Mouse (Mus musculus): Measurements from ENCODE around the gene Stk40.

Stk40 gene

GRCm38 (mm10) chr4:126123309-126124040 is 19.7 kb downstream of the Stk40 start:
- DNase-seq (ENCODE audit: low read depth, low spot score), result no peak

- no peak for DNase-seq (ENCODE audit: low read depth, low spot score)
Measured at GRCm38 (mm10) chr4:126130502-126130901, 26.7 kb downstream of the Stk40 start.

DNA sequence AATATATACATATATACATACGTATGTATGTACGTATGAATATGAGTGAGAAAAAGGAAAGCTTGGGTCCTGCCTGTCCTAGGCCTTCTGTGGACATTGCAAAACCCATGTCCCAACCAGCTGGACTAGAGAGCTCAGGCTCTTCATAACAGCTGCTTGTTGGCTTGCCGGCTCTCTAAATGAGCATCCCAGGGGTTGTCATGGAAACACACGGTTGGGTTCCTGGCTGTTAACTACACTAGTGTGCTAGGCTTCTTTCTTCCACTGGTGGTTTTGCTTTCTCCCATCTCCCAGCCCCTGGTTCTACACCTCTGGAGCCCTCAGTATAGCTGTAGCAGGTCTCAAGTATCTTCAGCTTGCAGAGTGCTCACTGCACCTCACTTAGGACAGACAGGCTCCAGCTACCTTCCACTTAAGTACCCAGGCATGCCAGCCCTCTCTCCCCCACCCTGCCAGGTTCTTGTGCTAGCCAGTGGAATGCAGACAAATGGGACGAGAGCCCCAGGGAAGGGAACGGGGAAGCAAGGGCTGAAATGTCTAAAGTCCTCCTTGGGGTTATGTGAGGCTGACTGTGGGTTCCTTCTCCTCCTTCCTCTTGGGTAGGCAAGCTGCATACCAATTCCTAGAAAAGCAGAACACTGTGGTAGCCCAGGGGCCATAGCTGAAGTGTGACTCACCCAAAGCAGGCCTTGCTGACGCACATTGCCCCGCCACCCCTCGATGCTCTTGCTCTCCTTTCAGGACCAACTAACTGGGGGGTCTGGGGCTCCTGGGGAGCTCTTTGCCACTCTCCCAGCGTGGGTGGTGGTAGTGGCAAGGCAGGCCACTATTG is 27.7 kb downstream of the Stk40 start:
- DNase-seq (ENCODE audit: low read depth, low spot score), result peak; percentile 55

DNA sequence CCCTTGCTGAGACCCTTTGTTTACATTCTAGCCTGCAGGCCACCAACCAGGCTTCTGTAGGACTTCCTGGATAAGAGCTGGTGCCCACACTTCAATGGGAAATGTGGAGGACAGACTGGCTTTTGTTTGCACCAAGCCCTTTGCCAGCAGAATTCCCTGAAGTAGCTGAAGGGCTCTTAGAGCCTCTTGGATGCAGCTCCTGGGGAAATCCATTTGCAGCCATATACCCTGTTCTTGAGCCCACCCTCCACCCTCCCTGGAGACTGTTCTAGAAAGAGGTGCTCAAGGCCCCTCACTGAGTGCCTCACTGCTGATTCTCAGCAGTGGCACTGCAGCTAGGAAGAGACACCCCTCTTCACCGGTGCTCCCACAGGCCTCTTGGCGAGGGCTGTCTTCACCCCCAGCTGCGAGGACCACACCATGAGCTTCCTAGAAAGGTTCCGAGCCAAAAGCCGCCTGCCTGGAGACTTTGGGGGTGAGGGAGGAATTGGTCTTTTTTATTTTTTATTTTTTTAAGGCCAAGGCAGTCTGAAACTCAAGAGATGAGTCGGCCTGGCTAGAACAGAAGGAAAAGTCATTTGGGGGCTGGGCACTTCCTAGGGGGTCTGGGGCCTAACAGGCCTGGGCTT is 29.0 kb downstream of the Stk40 start:
- DNase-seq (ENCODE audit: low read depth, low spot score), result no peak

DNA sequence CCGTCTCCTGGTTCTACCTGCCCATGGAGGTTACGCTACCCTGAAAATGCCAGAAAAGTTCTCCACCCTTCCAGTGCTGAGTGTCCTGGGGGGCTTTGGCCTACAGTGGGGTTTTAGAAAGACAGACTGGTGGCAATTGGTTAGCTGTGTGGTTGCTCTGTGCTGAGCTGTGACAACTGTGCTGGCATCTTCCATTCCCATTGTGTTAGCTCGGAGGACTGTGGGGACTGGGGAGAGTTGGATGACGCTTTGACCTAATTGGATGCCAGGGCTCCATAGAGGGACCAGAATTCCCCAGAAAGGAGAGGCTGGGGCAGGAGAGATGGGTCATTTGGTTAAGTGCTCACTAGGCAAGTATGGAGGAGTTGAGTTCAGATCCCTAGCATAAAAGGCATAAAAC is 30.5 kb downstream of the Stk40 start:
- DNase-seq (ENCODE audit: low read depth, low spot score), result no peak

DNA sequence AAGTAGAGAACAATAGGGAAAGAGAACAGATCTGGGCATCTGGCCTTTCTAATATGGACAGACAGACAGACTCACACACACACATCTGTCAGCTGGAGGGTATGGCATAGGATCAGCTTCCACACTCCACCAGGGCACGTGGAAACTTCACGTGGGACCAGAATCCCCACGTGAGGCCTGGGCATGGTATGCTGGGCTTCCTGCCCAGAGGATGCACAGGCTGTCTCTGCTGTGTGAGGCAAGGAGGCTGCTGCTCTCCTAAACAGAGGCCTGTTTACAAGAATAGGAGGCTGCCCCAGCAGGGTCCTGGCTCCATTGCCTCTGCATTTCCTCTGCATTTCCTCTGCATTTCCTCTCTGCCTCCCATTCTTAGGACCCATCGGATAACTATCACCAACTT is 30.9 kb downstream of the Stk40 start:
- no peak for DNase-seq (ENCODE audit: low read depth, low spot score)

DNA sequence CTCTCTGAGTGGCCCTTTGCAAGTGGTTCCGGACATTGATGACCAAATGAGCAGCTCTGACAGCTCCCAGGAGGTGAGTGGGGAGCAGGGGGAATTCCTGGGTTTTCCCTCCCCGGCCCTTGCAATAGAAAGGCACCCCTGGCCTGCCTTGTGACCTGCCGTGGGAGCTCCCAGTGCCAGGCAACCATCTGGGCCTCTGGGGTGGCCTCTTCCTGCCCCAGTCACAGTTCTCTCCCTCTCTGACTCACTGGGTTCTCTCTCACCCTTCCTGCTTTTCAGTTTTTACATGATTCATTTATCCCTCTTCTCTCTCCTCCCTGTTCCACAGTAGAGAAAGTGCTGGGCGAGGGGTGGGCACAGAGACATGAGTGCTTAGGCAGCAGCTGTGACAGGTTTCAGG is 34.0 kb downstream of the Stk40 start:
- DNase-seq (ENCODE audit: low read depth, low spot score), result no peak

GRCm38 (mm10) chr4:126141021-126141420 is 37.3 kb downstream of the Stk40 start:
- DNase-seq (ENCODE audit: low read depth, low spot score), result no peak

DNA sequence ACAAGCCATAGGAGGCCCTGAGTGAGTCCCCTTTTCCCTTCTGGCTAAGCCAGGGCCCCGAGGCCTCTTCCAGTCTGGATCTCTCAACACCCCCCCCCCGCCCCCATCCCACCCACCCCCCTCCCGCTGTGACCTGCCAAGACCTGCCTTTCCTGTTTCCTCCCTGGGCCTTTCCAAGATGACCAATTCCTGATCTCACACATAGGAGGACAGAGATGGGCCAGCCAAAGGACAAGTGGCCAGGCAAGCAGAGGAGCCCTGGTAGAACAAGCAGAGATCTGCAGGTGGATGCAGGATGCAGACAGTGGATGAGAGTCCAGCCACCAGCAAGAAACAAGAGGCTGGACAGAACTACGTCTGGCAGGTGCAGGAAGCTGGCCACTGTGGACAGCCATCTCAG is 41.6 kb downstream of the Stk40 start:
- DNase-seq (ENCODE audit: low read depth, low spot score), result no peak

DNA sequence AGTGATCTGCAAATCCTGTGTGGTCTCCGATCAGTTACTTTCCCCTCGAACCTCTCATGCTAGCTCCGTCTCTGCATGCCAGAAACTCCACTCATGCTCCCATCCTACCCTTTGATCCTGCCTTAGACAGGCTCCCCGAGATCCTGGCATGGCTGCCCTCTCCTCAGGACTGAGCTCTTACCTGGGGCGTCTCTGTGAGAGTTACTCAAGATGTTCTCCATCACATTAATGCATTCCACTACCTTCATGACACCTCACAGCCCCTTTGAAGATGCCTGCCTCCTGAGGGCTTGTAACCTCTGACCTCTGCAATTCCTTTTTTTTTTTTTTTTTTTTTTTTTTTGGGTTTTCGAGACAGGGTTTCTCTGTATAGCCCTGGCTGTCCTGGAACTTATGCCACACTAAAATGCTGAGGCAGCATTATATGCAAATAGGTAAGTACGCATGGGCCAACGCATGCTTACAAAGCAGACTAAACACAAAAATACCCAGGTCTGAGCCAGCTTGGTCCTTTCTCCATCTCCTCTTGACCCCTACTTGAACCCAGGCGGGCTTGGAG is 43.3 kb downstream of the Stk40 start:
- DNase-seq (ENCODE audit: low read depth, low spot score), result no peak

DNA sequence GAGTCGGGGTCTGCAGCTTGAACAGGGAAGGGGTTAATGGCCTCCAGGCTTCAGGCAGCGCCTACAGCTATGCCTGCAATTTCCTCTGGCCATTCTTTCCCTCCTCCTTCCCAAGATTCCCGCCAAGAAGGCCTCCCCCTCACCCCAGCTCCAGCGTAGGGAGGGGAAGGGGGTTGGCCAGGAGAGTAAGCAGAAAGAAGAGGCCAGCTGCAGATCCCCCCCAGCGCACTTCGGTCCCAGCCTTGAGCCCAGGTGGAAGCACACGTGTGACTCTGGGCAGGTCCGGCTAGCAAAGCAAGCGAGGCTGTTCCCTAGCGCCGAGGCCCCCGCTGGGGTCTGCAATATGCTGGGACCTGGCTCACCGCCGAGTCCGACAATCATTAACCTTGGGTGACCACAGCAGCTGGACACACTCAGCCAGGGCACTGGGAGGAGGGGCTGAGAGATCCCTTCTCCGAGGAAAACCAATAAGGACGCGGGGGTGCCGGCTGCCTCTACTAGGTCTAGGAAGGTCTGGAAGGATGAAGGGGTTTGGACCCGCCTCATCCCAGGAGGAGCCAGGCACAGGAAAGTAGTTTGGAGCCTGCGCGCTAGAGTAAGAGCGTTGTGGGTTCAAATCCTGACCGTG is 43.9 kb downstream of the Stk40 start, which contains the start of gene Eva1b:
Eva1b (plus strand) TSS at position 212 of the 628 bp plus-strand sequence.
- DNase-seq (ENCODE audit: low read depth, low spot score), result no peak

- no peak for DNase-seq (ENCODE audit: low read depth, low spot score)
Measured at GRCm38 (mm10) chr4:126148161-126148961, 44.6 kb downstream of the Stk40 start.

- no peak for DNase-seq (ENCODE audit: low read depth, low spot score)
Measured at GRCm38 (mm10) chr4:126149041-126149676, 45.4 kb downstream of the Stk40 start.

GRCm38 (mm10) chr4:126149798-126150197 is 46.0 kb downstream of the Stk40 start:
- no peak for DNase-seq (ENCODE audit: low read depth, low spot score)

- DNase-seq (ENCODE audit: low read depth, low spot score), result no peak
Measured at GRCm38 (mm10) chr4:126150297-126150948, 46.7 kb downstream of the Stk40 start.

DNA sequence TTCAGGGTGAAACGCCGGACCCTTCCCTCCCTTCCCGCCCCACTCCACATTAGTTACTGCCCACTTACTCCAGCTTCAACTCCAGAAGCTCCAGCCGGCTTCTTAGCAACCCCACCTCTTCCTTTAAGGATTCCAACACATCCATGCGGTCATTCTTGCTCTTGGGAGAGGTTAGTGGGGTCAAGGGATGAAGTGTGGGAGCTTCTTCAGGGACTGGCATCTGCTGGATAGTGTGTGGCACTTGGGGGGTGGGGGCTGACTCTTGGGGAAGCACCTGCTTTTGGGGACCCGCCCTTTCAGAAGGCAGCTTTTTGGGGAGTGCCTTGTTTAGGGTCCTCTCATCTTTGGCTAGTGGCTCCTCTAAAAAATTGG is 47.2 kb downstream of the Stk40 start:
- no peak for DNase-seq (ENCODE audit: low read depth, low spot score)

DNA sequence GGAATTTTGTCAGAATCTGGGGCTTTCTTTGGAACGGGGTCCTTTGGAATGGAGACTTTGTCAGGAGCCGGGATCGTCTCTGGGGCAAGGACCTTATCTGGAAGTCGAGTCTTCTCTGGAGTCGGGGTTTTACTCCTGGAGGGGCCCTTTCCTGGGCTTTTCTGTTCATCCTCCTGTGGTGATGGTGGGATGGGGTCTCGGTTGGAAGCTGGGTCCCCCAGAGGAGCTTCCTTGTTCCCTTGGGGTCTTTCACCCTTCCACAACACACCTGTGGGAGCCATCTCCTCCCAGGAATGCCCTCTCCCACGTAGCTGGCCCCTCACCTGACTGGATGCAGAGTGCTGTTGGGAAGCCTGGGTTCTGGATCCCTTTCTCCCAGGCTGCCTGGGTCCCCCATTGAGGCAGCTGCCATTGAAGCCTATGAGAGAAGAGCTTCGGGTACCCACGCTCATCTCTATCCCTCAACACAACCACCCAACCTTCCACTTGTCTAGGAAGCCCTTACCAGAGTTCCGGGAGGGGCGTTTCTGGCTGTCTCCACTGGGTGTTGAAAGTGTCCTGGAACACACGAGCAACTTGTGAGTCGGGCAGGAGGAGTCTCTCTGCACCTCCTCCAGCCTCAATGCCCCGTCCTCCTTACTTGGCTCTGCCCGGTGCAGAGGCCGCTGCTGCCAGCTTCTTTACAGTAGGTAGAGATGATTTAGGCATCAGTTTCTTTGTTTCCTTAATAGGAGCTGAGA is 48.1 kb downstream of the Stk40 start:
- DNase-seq (ENCODE audit: low read depth, low spot score), result no peak

DNA sequence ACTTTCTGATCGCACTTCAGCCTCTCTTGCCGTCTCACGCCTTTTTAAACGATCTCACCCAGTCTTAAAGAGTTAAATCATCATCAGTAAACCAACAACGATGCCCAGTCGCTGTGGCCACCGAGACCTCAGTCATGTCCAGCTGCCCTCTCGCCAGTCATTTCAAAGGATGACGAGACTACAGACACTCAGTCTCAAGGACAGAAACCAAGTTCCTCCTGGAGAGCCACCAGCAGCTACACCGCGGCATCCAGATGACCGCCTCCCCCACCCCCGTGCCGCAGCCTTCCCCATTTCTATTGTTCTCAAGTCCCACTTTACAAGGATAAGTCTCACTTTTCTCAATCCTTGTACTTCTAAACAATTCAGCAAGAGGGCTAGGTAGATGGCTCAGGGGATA is 49.1 kb downstream of the Stk40 start:
- no peak for DNase-seq (ENCODE audit: low read depth, low spot score)

DNA sequence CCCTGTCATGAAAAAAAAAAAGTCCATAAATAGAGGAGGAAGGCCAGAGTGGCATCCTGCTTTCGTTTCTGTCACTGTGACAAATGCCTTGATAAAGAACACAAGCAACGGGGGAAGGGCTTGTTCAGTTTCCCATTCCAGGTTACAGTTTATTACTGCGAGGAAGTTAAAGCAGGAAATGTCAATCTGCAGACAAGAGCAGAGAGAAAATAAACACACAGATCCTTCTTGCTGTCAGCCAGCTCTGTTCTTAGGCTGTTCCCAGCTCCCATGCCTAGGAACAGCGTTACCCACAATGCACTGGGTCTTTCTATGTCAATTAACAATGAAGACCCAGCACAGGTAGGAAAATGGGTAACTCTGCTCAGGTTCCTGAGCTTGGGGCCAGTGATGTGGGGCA is 51.4 kb downstream of the Stk40 start:
- DNase-seq (ENCODE audit: low read depth, low spot score), result no peak
